Mouse (Mus musculus) erythroblast, embryonic 14.5 days (primary cell): ENCODE results near the gene Nadk.

Experiments
- GATA1 ChIP-seq: IDR thresholded peaks from 2 replicates; pipeline ENCODE4 v1.6.1; 2012; ENCODE audit warnings: low read length, inconsistent platforms, mixed read lengths
- TAL1 ChIP-seq: IDR thresholded peaks from 3 replicates; pipeline ENCODE4 v1.6.1; 2012; ENCODE audit warnings: low read length, inconsistent platforms, mixed read lengths

DNA sequence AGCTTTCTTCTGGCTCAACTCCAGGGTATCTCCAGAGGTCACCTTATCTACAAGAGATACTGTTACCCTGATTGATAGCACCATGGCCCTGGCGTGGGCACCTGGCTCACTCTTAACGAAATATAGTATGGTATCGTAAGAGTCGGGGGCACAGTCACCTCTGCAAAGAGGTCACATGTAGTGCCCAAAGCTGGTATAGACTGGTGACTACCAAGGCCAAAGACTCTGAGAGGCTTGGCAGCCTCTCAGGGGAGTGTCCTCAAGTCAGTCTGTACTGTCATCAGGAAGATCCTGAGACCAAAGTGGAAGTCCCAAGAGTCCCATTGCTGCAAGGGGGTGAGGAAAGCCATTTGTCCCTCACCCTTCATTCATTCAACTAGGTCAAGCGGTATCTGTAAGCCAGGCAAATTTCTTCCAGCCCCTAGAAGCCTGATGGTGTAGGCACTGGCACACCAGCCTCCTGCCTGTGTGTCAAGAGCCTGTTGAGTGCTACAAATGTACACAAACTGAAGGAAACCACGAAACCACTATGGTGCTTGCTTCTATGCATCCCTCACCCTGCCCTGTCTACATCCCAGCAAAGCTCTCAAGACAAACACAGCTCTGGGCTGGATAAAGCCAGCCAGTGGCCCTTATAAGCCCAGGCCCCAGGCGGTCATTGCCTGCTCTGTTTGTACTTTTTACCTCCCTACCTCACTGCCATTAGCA, 29.0 kb downstream of the Nadk start:
- TF ChIP-seq GATA1 (no peak), TAL1 (no peak)
